ENCODE assay signal across 8 mouse cellular contexts in the genomic region with DNA sequence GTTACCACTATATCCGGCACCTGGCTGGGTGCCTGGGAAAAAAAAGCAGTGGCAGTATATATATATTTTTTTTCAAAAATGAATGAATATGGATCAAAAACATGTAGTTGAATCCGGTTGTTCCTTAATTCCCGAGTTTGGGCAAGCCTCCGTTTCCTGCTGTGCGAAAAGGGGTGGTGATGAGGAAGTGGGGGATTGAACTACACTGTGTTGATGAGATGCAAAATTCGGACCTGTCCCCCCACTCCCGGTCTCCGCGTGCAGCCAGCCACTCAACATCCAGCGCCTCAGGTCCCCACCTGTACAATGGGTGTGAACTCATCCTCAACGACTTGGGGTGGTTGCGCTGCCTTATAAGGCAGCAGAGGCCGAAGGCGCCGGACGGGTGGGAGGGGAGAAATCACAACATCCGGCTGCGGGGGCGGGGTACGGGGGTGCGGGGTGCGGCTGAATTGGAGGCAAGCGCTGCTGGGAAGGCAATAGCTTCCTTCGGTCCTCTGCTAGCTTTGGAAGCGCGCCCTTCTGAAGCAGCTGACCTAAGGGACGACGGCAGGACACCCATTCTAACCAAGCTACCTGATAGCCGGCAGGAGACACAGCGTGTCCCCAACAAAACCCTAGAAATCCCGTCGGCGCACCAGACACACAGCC. TPM values are rescaled to one million over a fixed set of nuclear protein-coding genes. Genes with fewer than 3 reads are reported as not detected.
DNase-seq lines count a peak whose midpoint lies in the region; ATAC-seq and TF ChIP-seq lines count a peak whose summit lies in the region.

No protein-coding gene starts in this region.

- TF ChIP-seq CTCF in spleen, adult 2 months (IDR thresholded peaks at IDR 0.05; ENCODE audit: extremely low read depth, insufficient read depth, insufficient read length, insufficient replicate concordance) = no peak

- peak overlapping the region; percentile 99 for H3K27ac ChIP-seq in spleen, adult 2 months (ENCODE audit: insufficient read depth, low read length)
- H3K27ac ChIP-seq in forebrain, embryonic 10.5 days = peak overlapping the region; percentile 96
- H3K27ac ChIP-seq in limb, embryonic 13.5 days = peak overlapping the region; percentile 94
- H3K27ac ChIP-seq in midbrain, embryonic 16.5 days (ENCODE audit: low read length) = peak overlapping the region; percentile 96

- peak; percentile 25 for ATAC-seq in frontal cortex, adult (ENCODE audit: low TSS enrichment)
- ATAC-seq in limb, embryonic 13.5 days (ENCODE audit: low FRiP score, low read depth) = peak; percentile 84
- peak; percentile 80 for ATAC-seq in midbrain, embryonic 16.5 days

- peak overlapping the region; percentile 59 for H3K9ac ChIP-seq in limb, embryonic 13.5 days
- H3K9ac ChIP-seq in midbrain, embryonic 16.5 days (ENCODE audit: low read depth, low read length) = peak overlapping the region; percentile 71

- H3K27me3 ChIP-seq in spleen, adult 2 months (ENCODE audit: control insufficient read depth, insufficient read depth, low read length) = no peaks in the 10 kb centered on the region
- H3K27me3 ChIP-seq in forebrain, embryonic 10.5 days (ENCODE audit: poor library complexity, severe bottlenecking) = no peaks in the 10 kb centered on the region
- no peaks in the 10 kb centered on the region for H3K27me3 ChIP-seq in limb, embryonic 13.5 days
- no peaks in the 10 kb centered on the region for H3K27me3 ChIP-seq in midbrain, embryonic 16.5 days (ENCODE audit: control insufficient read depth, insufficient read depth, low read depth, low read length)

- H3K36me3 ChIP-seq in spleen, adult 2 months (ENCODE audit: control insufficient read depth, insufficient read depth, low read length) = no peaks in the 10 kb centered on the region
- peaks cover 22% of the 10 kb centered on the region for H3K36me3 ChIP-seq in forebrain, embryonic 10.5 days (replicated peaks)
- peaks cover 4% of the 10 kb centered on the region; the same call in 1 of the 2 replicates for H3K36me3 ChIP-seq in limb, embryonic 13.5 days
- H3K36me3 ChIP-seq in midbrain, embryonic 16.5 days (ENCODE audit: control insufficient read depth, insufficient read depth, low read length) = no peaks in the 10 kb centered on the region

- peak overlapping the region; percentile 86 for H3K4me2 ChIP-seq in limb, embryonic 13.5 days (replicated peaks)
- peak overlapping the region; percentile 62 for H3K4me2 ChIP-seq in midbrain, embryonic 16.5 days (ENCODE audit: low read length)

- H3K4me1 ChIP-seq in spleen, adult 2 months (ENCODE audit: control insufficient read depth, insufficient read depth, insufficient read length) = peaks cover 38% of the 10 kb centered on the region; the same call in 1 of the 2 replicates
- H3K4me1 ChIP-seq in forebrain, embryonic 10.5 days = peaks cover 45% of the 10 kb centered on the region
- H3K4me1 ChIP-seq in limb, embryonic 13.5 days = peaks cover 32% of the 10 kb centered on the region
- peaks cover 23% of the 10 kb centered on the region for H3K4me1 ChIP-seq in midbrain, embryonic 16.5 days (ENCODE audit: control insufficient read depth, insufficient read depth, low read length)

- DNase-seq in frontal cortex, postnatal 36 days (ENCODE audit: low spot score in 2 of 2) = no peak
- peak; percentile 76 to 90 for DNase-seq in spleen, adult 2 months (ENCODE audit: low read depth in 1 of 2, low spot score in 2 of 2)
- DNase-seq in spleen, adult 12 weeks (ENCODE audit: low spot score) = no peak
- no peak for DNase-seq in forebrain, embryonic 10.5 days (ENCODE audit: extremely low spot score, low spot score)
- DNase-seq in MN1 (ENCODE audit: low spot score) = no peak

- WGBS in spleen, adult 2 months = under 1% methylated on average over 33 of the region's 33 CpGs
- 2% methylated on average over 33 of the region's 33 CpGs for WGBS in forebrain, embryonic 10.5 days
- WGBS in limb, embryonic 13.5 days = 2% methylated on average over 33 of the region's 33 CpGs
- under 1% methylated on average over 33 of the region's 33 CpGs for WGBS in midbrain, embryonic 16.5 days

- H3K4me3 ChIP-seq in spleen, adult 2 months (ENCODE audit: extremely low read depth, insufficient read depth, insufficient read length) = peak overlapping the region; percentile 82
- peak overlapping the region; percentile 95 for H3K4me3 ChIP-seq in forebrain, embryonic 10.5 days
- H3K4me3 ChIP-seq in limb, embryonic 13.5 days = peak overlapping the region; percentile 86
- H3K4me3 ChIP-seq in midbrain, embryonic 16.5 days (ENCODE audit: low read depth, low read length) = peak overlapping the region; percentile 80

- peak; percentile 31 for TF ChIP-seq POLR2A in spleen, adult 2 months (IDR thresholded peaks at IDR 0.05; ENCODE audit: low read depth, low read length)

- no peaks in the 10 kb centered on the region for H3K9me3 ChIP-seq in forebrain, embryonic 10.5 days
- H3K9me3 ChIP-seq in limb, embryonic 13.5 days = no peaks in the 10 kb centered on the region
- no peaks in the 10 kb centered on the region for H3K9me3 ChIP-seq in midbrain, embryonic 16.5 days (replicated peaks; ENCODE audit: control insufficient read depth, low read length, poor library complexity, severe bottlenecking)

RNA-seq across cellular contexts. Expression of a gene that starts 0.5 kb away (rescaled TPM):
- 189 and 229 TPM in 2 replicates for polyA plus RNA-seq in spleen, adult 2 months (2012; rRNA removed)
- 44.8 and 51.1 TPM in 2 replicates for polyA plus RNA-seq in forebrain, embryonic 10.5 days (2016; fragmentation: Nextera tagmentation; extraction: Ambion mirVana)
- polyA plus RNA-seq in limb, embryonic 13.5 days (2015; fragmentation: Nextera tagmentation; extraction: Ambion mirVana) = 48.1 and 50.1 TPM in 2 replicates
- 28.3 and 31.8 TPM in 2 replicates for polyA plus RNA-seq in midbrain, embryonic 16.5 days (2015; fragmentation: Nextera tagmentation; extraction: Ambion mirVana)

RNA-seq across cellular contexts. Expression of a gene that starts 17.8 kb away (rescaled TPM):
- polyA plus RNA-seq in spleen, adult 2 months (2012; rRNA removed) = 0.64 and 1.6 TPM in 2 replicates
- polyA plus RNA-seq in forebrain, embryonic 10.5 days (2016; fragmentation: Nextera tagmentation; extraction: Ambion mirVana) = not detected in 2 replicates
- 0.08 and 0.51 TPM in 2 replicates for polyA plus RNA-seq in limb, embryonic 13.5 days (2015; fragmentation: Nextera tagmentation; extraction: Ambion mirVana)
- polyA plus RNA-seq in midbrain, embryonic 16.5 days (2015; fragmentation: Nextera tagmentation; extraction: Ambion mirVana) = 0.31 TPM in 1 of 2 replicates, not detected in the other

RNA-seq across cellular contexts. Expression of a gene that starts 19.7 kb away (rescaled TPM):
- 16.2 and 33.9 TPM in 2 replicates for polyA plus RNA-seq in spleen, adult 2 months (2012; rRNA removed)
- polyA plus RNA-seq in forebrain, embryonic 10.5 days (2016; fragmentation: Nextera tagmentation; extraction: Ambion mirVana) = 0.75 and 0.88 TPM in 2 replicates
- 0.79 and 0.87 TPM in 2 replicates for polyA plus RNA-seq in limb, embryonic 13.5 days (2015; fragmentation: Nextera tagmentation; extraction: Ambion mirVana)
- 5.0 and 5.6 TPM in 2 replicates for polyA plus RNA-seq in midbrain, embryonic 16.5 days (2015; fragmentation: Nextera tagmentation; extraction: Ambion mirVana)

RNA-seq across cellular contexts. Expression of a gene that starts 29.4 kb away (rescaled TPM):
- not detected in 2 replicates for polyA plus RNA-seq in spleen, adult 2 months (2012; rRNA removed)
- not detected in 2 replicates for polyA plus RNA-seq in forebrain, embryonic 10.5 days (2016; fragmentation: Nextera tagmentation; extraction: Ambion mirVana)
- 0.29 TPM in 1 of 2 replicates, not detected in the other for polyA plus RNA-seq in limb, embryonic 13.5 days (2015; fragmentation: Nextera tagmentation; extraction: Ambion mirVana)
- 0.57 and 0.98 TPM in 2 replicates for polyA plus RNA-seq in midbrain, embryonic 16.5 days (2015; fragmentation: Nextera tagmentation; extraction: Ambion mirVana)

RNA-seq across cellular contexts. Expression of a gene that starts 43.5 kb away (rescaled TPM):
- 12.8 and 14.2 TPM in 2 replicates for polyA plus RNA-seq in spleen, adult 2 months (2012; rRNA removed)
- 346 and 355 TPM in 2 replicates for polyA plus RNA-seq in forebrain, embryonic 10.5 days (2016; fragmentation: Nextera tagmentation; extraction: Ambion mirVana)
- 297 and 304 TPM in 2 replicates for polyA plus RNA-seq in limb, embryonic 13.5 days (2015; fragmentation: Nextera tagmentation; extraction: Ambion mirVana)
- polyA plus RNA-seq in midbrain, embryonic 16.5 days (2015; fragmentation: Nextera tagmentation; extraction: Ambion mirVana) = 617 and 675 TPM in 2 replicates

Comparison
In these comparisons a context has a peak if more than half of its experiments do, and no peak if none do; other contexts are left out.
1. DNase-seq: peak in spleen, adult 2 months (2 of 2); none in frontal cortex, postnatal 36 days (0 of 2), spleen, adult 12 weeks (single experiment), forebrain, embryonic 10.5 days (single experiment) and MN1 (single experiment).
2. ATAC-seq: peak in every context shown above with its lines; median percentile 84 in limb, embryonic 13.5 days; 80 in midbrain, embryonic 16.5 days; 25 in frontal cortex, adult.
3. Peak in every context shown above with its lines, with median percentiles within 50 percentile points of each other: H3K27ac ChIP-seq and H3K4me3 ChIP-seq.